In the genomic region with DNA sequence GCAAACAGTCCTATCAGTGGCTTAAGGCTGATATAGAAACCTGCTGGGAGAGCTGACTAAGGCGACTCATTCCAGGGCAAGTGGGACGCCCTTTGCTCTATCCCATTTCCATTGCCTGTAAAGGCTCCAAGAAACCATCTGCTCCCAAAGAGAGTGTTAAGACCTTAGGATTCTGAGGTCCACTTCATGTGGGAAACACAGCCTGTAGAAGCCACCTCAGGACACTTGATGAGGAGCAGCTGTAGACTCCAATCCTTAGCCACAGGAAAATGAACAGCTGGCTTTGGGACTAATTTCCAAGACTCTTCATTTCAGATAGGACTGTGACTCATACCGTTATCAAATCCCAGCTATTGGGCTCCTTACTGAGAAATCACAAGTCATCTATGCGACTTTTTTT, we compare ENCODE assay signal across 19 mouse cellular contexts.
DNase-seq lines count a peak whose midpoint lies in the region; ATAC-seq and TF ChIP-seq lines count a peak whose summit lies in the region.
"Had no signal": no experiment of that assay in that cellular context is flagged by ENCODE, and none has a peak within 500 bp of the region (broad histone marks: within the 10 kb centered on the region; RNA-seq: fewer than 3 reads in every experiment).

No protein-coding gene starts in this region.

- H3K4me2 ChIP-seq in kidney, embryonic 14.5 days (replicated peaks; ENCODE audit: low read depth, low read length): no peak overlapping the region
- no peak overlapping the region for H3K4me2 ChIP-seq in heart, embryonic 16.5 days (ENCODE audit: low read depth, low read length)
- H3K4me2 ChIP-seq: heart, embryonic 13.5 days; hindbrain, embryonic 12.5 days; limb, embryonic 15.5 days had no signal

- no peaks in the 10 kb centered on the region for H3K4me1 ChIP-seq in kidney, adult 2 months (ENCODE audit: control insufficient read depth, insufficient read depth, low read length)
- H3K4me1 ChIP-seq in kidney, embryonic 14.5 days (ENCODE audit: control insufficient read depth, insufficient read depth, low read length): 0 out of 2 replicates have a peak, but pooled peaks cover 3% of the 10 kb centered on the region
- H3K4me1 ChIP-seq in heart, embryonic 16.5 days (ENCODE audit: control insufficient read depth, insufficient read depth, low read length): no peaks in the 10 kb centered on the region
- H3K4me1 ChIP-seq in cerebellum, adult 2 months (ENCODE audit: control insufficient read depth, insufficient read depth, low read length): no peaks in the 10 kb centered on the region
- H3K4me1 ChIP-seq: heart, embryonic 13.5 days; hindbrain, embryonic 12.5 days had no signal

- no peaks in the 10 kb centered on the region for H3K9me3 ChIP-seq in kidney, embryonic 14.5 days (ENCODE audit: control insufficient read depth, low read length)
- H3K9me3 ChIP-seq in heart, embryonic 16.5 days (replicated peaks; ENCODE audit: control insufficient read depth, low read length): no peaks in the 10 kb centered on the region
- H3K9me3 ChIP-seq: G1E; heart, embryonic 13.5 days; hindbrain, embryonic 12.5 days; limb, embryonic 15.5 days had no signal

- no peak overlapping the region for H3K9ac ChIP-seq in kidney, embryonic 14.5 days (ENCODE audit: low read depth, low read length)
- H3K9ac ChIP-seq in heart, embryonic 16.5 days (ENCODE audit: low read length): no peak overlapping the region
- H3K9ac ChIP-seq: forebrain, postnatal 0 days; heart, embryonic 13.5 days; hindbrain, embryonic 12.5 days; limb, embryonic 15.5 days had no signal

- WGBS in kidney, adult 2 months: 76% methylated on average over 4 of the region's 4 CpGs
- 78% methylated on average over 4 of the region's 4 CpGs for WGBS in kidney, embryonic 14.5 days
- 70% methylated on average over 4 of the region's 4 CpGs for WGBS in heart, embryonic 16.5 days
- WGBS in cerebellum, adult 2 months: 73% methylated on average over 4 of the region's 4 CpGs

- no peak for TF ChIP-seq POLR2A in kidney, adult 2 months (IDR thresholded peaks at IDR 0.05; ENCODE audit: low read depth, low read length)
- TF ChIP-seq POLR2A in cerebellum, adult 2 months (IDR thresholded peaks at IDR 0.05; ENCODE audit: borderline replicate concordance, insufficient read depth, low read length): no peak

- H3K79me2 ChIP-seq in C2C12 (ENCODE audit: control insufficient read depth, insufficient read depth): no peaks in the 10 kb centered on the region

- no peaks in the 10 kb centered on the region for H3K36me3 ChIP-seq in kidney, adult 2 months (ENCODE audit: control insufficient read depth, insufficient read depth, low read length)
- H3K36me3 ChIP-seq in kidney, embryonic 14.5 days (ENCODE audit: control insufficient read depth, insufficient read depth, low read length): no peaks in the 10 kb centered on the region
- no peaks in the 10 kb centered on the region for H3K36me3 ChIP-seq in C2C12 (ENCODE audit: control insufficient read depth, insufficient read depth)
- no peaks in the 10 kb centered on the region for H3K36me3 ChIP-seq in heart, embryonic 16.5 days (ENCODE audit: control insufficient read depth, insufficient read depth)
- H3K36me3 ChIP-seq: G1E; heart, embryonic 13.5 days; hindbrain, embryonic 12.5 days; limb, embryonic 15.5 days had no signal

- no peak overlapping the region for H3K27ac ChIP-seq in kidney, adult 2 months (ENCODE audit: insufficient read depth, low read depth, low read length)
- H3K27ac ChIP-seq in kidney, embryonic 14.5 days (ENCODE audit: low read depth, low read length): no peak overlapping the region
- H3K27ac ChIP-seq in heart, embryonic 16.5 days (ENCODE audit: low read length): no peak overlapping the region
- H3K27ac ChIP-seq in cerebellum, adult 2 months (ENCODE audit: insufficient read depth, low read length): no peak overlapping the region
- H3K27ac ChIP-seq: heart, embryonic 13.5 days; hindbrain, embryonic 12.5 days; limb, embryonic 15.5 days had no signal

- peak; percentile 56 for DNase-seq in kidney, adult 2 months
- peak; percentile 62 for DNase-seq in kidney, postnatal 10 days
- no peak for DNase-seq in cerebellum, adult 2 months
- DNase-seq in thymus, postnatal 25 days: no peak
- DNase-seq: cerebellum, adult 9-10 months; forebrain, postnatal 0 days; midbrain, embryonic 14.5 days; spleen, adult 18-20 months; thymus, postnatal 36 days had no signal

- no peak for ATAC-seq in kidney, embryonic 14.5 days (ENCODE audit: low FRiP score, low TSS enrichment)
- 0 out of 2 replicates have a peak, but pooled peaks have one; percentile 52 for ATAC-seq in heart, embryonic 16.5 days (replicated peaks; ENCODE audit: extremely low read depth, insufficient read depth, low FRiP score)
- ATAC-seq in granulocyte monocyte progenitor cell, adult 5-6 weeks (replicated peaks; ENCODE audit: poor library complexity, severe bottlenecking): no peak
- ATAC-seq: CD4-positive, CD25-positive, alpha-beta regulatory T cell, adult 4 months; forebrain, postnatal 0 days; inflammation-experienced regulatory T-cells, adult 6 months had no signal

- no peaks in the 10 kb centered on the region for H3K27me3 ChIP-seq in kidney, adult 2 months (replicated peaks; ENCODE audit: control insufficient read depth, insufficient read depth, low read length)
- H3K27me3 ChIP-seq in kidney, embryonic 14.5 days (ENCODE audit: control insufficient read depth, insufficient read depth, low read length): no peaks in the 10 kb centered on the region
- no peaks in the 10 kb centered on the region for H3K27me3 ChIP-seq in C2C12 (ENCODE audit: control insufficient read depth, insufficient read depth, insufficient read length)
- peaks cover 10% of the 10 kb centered on the region for H3K27me3 ChIP-seq in heart, embryonic 16.5 days (ENCODE audit: control insufficient read depth, insufficient read depth, low read length)
- H3K27me3 ChIP-seq in cerebellum, adult 2 months (ENCODE audit: control insufficient read depth, insufficient read depth, low read length): no peaks in the 10 kb centered on the region
- H3K27me3 ChIP-seq: hindbrain, embryonic 12.5 days; limb, embryonic 15.5 days had no signal

- H3ac ChIP-seq in C2C12 (ENCODE audit: control insufficient read depth, insufficient read length, low read depth): no peak overlapping the region

- no peak for TF ChIP-seq CTCF in kidney, adult 2 months (conservative IDR thresholded peaks at IDR 0.05; ENCODE audit: insufficient read depth, insufficient read length, low read depth, low read length)
- no peak for TF ChIP-seq CTCF in C2C12 (IDR thresholded peaks at IDR 0.05; ENCODE audit: control insufficient read depth, insufficient read depth, insufficient read length)
- no peak for TF ChIP-seq CTCF in cerebellum, adult 2 months (IDR thresholded peaks at IDR 0.05; ENCODE audit: borderline replicate concordance, insufficient read depth, low read depth, low read length)

- H3K4me3 ChIP-seq in kidney, adult 2 months (ENCODE audit: insufficient read depth, low read depth, low read length): no peak overlapping the region
- H3K4me3 ChIP-seq in kidney, embryonic 14.5 days (ENCODE audit: low read length): no peak overlapping the region
- no peak overlapping the region for H3K4me3 ChIP-seq in C2C12 (ENCODE audit: insufficient read depth, poor library complexity, severe bottlenecking)
- no peak overlapping the region for H3K4me3 ChIP-seq in heart, embryonic 16.5 days (ENCODE audit: low read length)
- H3K4me3 ChIP-seq in cerebellum, adult 2 months (replicated peaks; ENCODE audit: insufficient read depth, low read depth, low read length): no peak overlapping the region
- H3K4me3 ChIP-seq: heart, embryonic 13.5 days; hindbrain, embryonic 12.5 days; limb, embryonic 15.5 days had no signal

- H3K79me3 ChIP-seq in C2C12 (ENCODE audit: low read depth): no peaks in the 10 kb centered on the region

TF ChIP-seq in C2C12, 6 proteins besides CTCF, POLR2A, EP300 and RAD21:
- peak; percentile 76 for TF ChIP-seq MYOD1 (IDR thresholded peaks at IDR 0.05; ENCODE audit: control insufficient read depth, insufficient read length, low read depth)
- no peak for TF ChIP-seq CEBPB (IDR thresholded peaks at IDR 0.05; ENCODE audit: low read depth)

Comparison
In these comparisons a context has a peak if more than half of its experiments do, and no peak if none do; other contexts are left out.
1. DNase-seq: peak in kidney, adult 2 months (single experiment) and kidney, postnatal 10 days (single experiment); none in cerebellum, adult 2 months (0 of 2) and thymus, postnatal 25 days (single experiment).